Comparison of ENCODE assay signal across 24 mouse cellular contexts in genomic region chr2:169747114-169747642, GRCm38 (mm10).
DNase-seq lines count a peak whose midpoint lies in the region; ATAC-seq lines count a peak whose summit lies in the region.
"Had no signal": no experiment of that assay in that cellular context is flagged by ENCODE, and none has a peak within 500 bp of the region (broad histone marks: within the 10 kb centered on the region; RNA-seq: fewer than 3 reads in every experiment).

No protein-coding gene starts in this region.

- H3K4me1 ChIP-seq in heart, embryonic 13.5 days, result peaks cover 32% of the 10 kb centered on the region
- H3K4me1 ChIP-seq in limb, embryonic 11.5 days (ENCODE audit: control insufficient read depth, insufficient read depth, low read length), result peaks cover 11% of the 10 kb centered on the region
- H3K4me1 ChIP-seq in liver, embryonic 11.5 days (replicated peaks; ENCODE audit: control insufficient read depth, insufficient read depth, low read length), result peaks cover 9% of the 10 kb centered on the region
- H3K4me1 ChIP-seq in kidney, embryonic 15.5 days, result peaks cover 38% of the 10 kb centered on the region

- intact Hi-C loops in left cerebral cortex, postnatal 10 days (cut with DNase I), result no loop called here

- no peaks in the 10 kb centered on the region for H3K36me3 ChIP-seq in heart, embryonic 13.5 days
- no peaks in the 10 kb centered on the region for H3K36me3 ChIP-seq in limb, embryonic 11.5 days (ENCODE audit: control insufficient read depth, insufficient read depth, low read length)
- H3K36me3 ChIP-seq in liver, embryonic 11.5 days (ENCODE audit: control insufficient read depth, insufficient read depth, low read length), result no peaks in the 10 kb centered on the region
- no peaks in the 10 kb centered on the region for H3K36me3 ChIP-seq in kidney, embryonic 15.5 days
- H3K36me3 ChIP-seq: embryonic facial prominence, embryonic 13.5 days; forebrain, embryonic 10.5 days; forebrain, embryonic 15.5 days; neural tube, embryonic 12.5 days had no signal

- 37% methylated on average over 7 of the region's 7 CpGs for WGBS in heart, embryonic 13.5 days
- WGBS in limb, embryonic 11.5 days, result 31% methylated on average over 7 of the region's 7 CpGs
- WGBS in liver, embryonic 11.5 days, result 55% methylated on average over 7 of the region's 7 CpGs
- 89% methylated on average over 7 of the region's 7 CpGs for WGBS in kidney, embryonic 15.5 days

- DNase-seq in heart, adult 11 months, result no peak
- DNase-seq in limb, embryonic 11.5 days (ENCODE audit: low spot score), result no peak
- no peak for DNase-seq in liver, embryonic 11.5 days (ENCODE audit: low spot score)
- no peak for DNase-seq in layer of hippocampus, postnatal 10 days (ENCODE audit: low spot score in 2 of 2)
- DNase-seq in left cerebral cortex, postnatal 10 days (ENCODE audit: extremely low spot score in 1 of 2, low spot score in 2 of 2), result no peak
- DNase-seq: adrenal gland, adult 2 months; cerebellum, adult 9-10 months; gastrocnemius, postnatal 10 days; heart, postnatal 14 days; kidney, adult 2 months; kidney, postnatal 10 days; lung, postnatal 36 days; right cerebral cortex, adult 18-20 months; spleen, adult 18-20 months; thymus, postnatal 14 days had no signal

- no peaks in the 10 kb centered on the region for H3K9me3 ChIP-seq in heart, embryonic 13.5 days
- no peaks in the 10 kb centered on the region; the same call in 1 of the 2 replicates for H3K9me3 ChIP-seq in limb, embryonic 11.5 days (ENCODE audit: control insufficient read depth, low read length)
- H3K9me3 ChIP-seq in liver, embryonic 11.5 days (ENCODE audit: control insufficient read depth, low read length), result 0 out of 2 replicates have a peak, but pooled peaks cover 3% of the 10 kb centered on the region
- no peaks in the 10 kb centered on the region for H3K9me3 ChIP-seq in kidney, embryonic 15.5 days (replicated peaks)
- H3K9me3 ChIP-seq: embryonic facial prominence, embryonic 13.5 days; forebrain, embryonic 15.5 days; neural tube, embryonic 12.5 days had no signal

- ATAC-seq in heart, embryonic 13.5 days (ENCODE audit: extremely low read depth, insufficient number of reproducible peaks, low FRiP score, low TSS enrichment), result no peak
- ATAC-seq in limb, embryonic 11.5 days (ENCODE audit: insufficient number of reproducible peaks, low FRiP score, low TSS enrichment, low read depth), result no peak
- ATAC-seq in liver, embryonic 11.5 days (replicated peaks; ENCODE audit: low FRiP score), result peak; percentile 83
- ATAC-seq in kidney, embryonic 15.5 days (replicated peaks; ENCODE audit: low FRiP score), result no peak
- ATAC-seq: forebrain, embryonic 15.5 days; hindbrain, embryonic 16.5 days had no signal

- H3K9ac ChIP-seq in heart, embryonic 13.5 days, result 0 out of 2 replicates have a peak overlapping the region, but pooled peaks have one; percentile 17
- no peak overlapping the region for H3K9ac ChIP-seq in limb, embryonic 11.5 days (ENCODE audit: low read length)
- H3K9ac ChIP-seq in liver, embryonic 11.5 days (ENCODE audit: low read depth, low read length), result no peak overlapping the region
- no peak overlapping the region for H3K9ac ChIP-seq in kidney, embryonic 15.5 days
- H3K9ac ChIP-seq: embryonic facial prominence, embryonic 13.5 days; forebrain, embryonic 15.5 days; neural tube, embryonic 12.5 days had no signal

- no peaks in the 10 kb centered on the region for H3K27me3 ChIP-seq in heart, embryonic 13.5 days (replicated peaks)
- H3K27me3 ChIP-seq in limb, embryonic 11.5 days (ENCODE audit: control insufficient read depth, insufficient read depth, low read length), result no peaks in the 10 kb centered on the region
- no peaks in the 10 kb centered on the region for H3K27me3 ChIP-seq in liver, embryonic 11.5 days (replicated peaks; ENCODE audit: control insufficient read depth, insufficient read depth, low read length)
- H3K27me3 ChIP-seq in kidney, embryonic 15.5 days, result no peaks in the 10 kb centered on the region
- H3K27me3 ChIP-seq: embryonic facial prominence, embryonic 13.5 days; forebrain, embryonic 15.5 days; neural tube, embryonic 12.5 days had no signal

- no peak overlapping the region; the same call in 1 of the 2 replicates for H3K27ac ChIP-seq in heart, embryonic 13.5 days (replicated peaks)
- H3K27ac ChIP-seq in limb, embryonic 11.5 days (replicated peaks; ENCODE audit: low read depth, low read length), result peak overlapping the region; percentile 36; the same call in 1 of the 2 replicates
- no peak overlapping the region for H3K27ac ChIP-seq in liver, embryonic 11.5 days (ENCODE audit: low read depth, low read length)
- no peak overlapping the region for H3K27ac ChIP-seq in kidney, embryonic 15.5 days
- H3K27ac ChIP-seq: embryonic facial prominence, embryonic 13.5 days; forebrain, embryonic 10.5 days; forebrain, embryonic 15.5 days; neural tube, embryonic 12.5 days had no signal

- H3K4me2 ChIP-seq in heart, embryonic 13.5 days, result no peak overlapping the region
- no peak overlapping the region for H3K4me2 ChIP-seq in limb, embryonic 11.5 days (ENCODE audit: low read depth, severe bottlenecking)
- no peak overlapping the region for H3K4me2 ChIP-seq in liver, embryonic 11.5 days
- H3K4me2 ChIP-seq in kidney, embryonic 15.5 days, result no peak overlapping the region
- H3K4me2 ChIP-seq: embryonic facial prominence, embryonic 13.5 days; forebrain, embryonic 15.5 days; midbrain, embryonic 11.5 days; neural tube, embryonic 12.5 days had no signal

- H3K4me3 ChIP-seq in heart, embryonic 13.5 days, result no peak overlapping the region
- no peak overlapping the region for H3K4me3 ChIP-seq in limb, embryonic 11.5 days (ENCODE audit: low read depth, low read length)
- H3K4me3 ChIP-seq in liver, embryonic 11.5 days (ENCODE audit: low read depth, low read length), result no peak overlapping the region
- no peak overlapping the region for H3K4me3 ChIP-seq in kidney, embryonic 15.5 days (replicated peaks)
- H3K4me3 ChIP-seq: embryonic facial prominence, embryonic 13.5 days; forebrain, embryonic 10.5 days; forebrain, embryonic 15.5 days; myocyte; neural tube, embryonic 12.5 days had no signal
